Mouse (Mus musculus) olfactory bulb, adult 2 months (tissue): ENCODE results near the gene Gfra1.

Experiments
- CTCF ChIP-seq: fragments of 200-500 bp; IDR thresholded peaks from 2 replicates; pipeline ENCODE4 v1.5.1; 2012; ENCODE audit warnings: low read depth, mild to moderate bottlenecking, low read length, moderate library complexity; ENCODE audit not compliant: insufficient read depth
- POLR2A ChIP-seq: fragments of 200-500 bp; IDR thresholded peaks from 2 replicates; pipeline ENCODE4 v1.6.1; 2012; ENCODE audit warnings: mild to moderate bottlenecking, low read depth, low read length, moderate library complexity; ENCODE audit not compliant: insufficient read depth

- TF ChIP-seq POLR2A, result no peak
- TF ChIP-seq CTCF, result no peak
Measured at GRCm38 (mm10) chr19:58335585-58336530, 119.9 kb downstream of the Gfra1 start.
